ENCODE assay signal across 7 mouse cellular contexts in genomic region chr13:112861825-112862306, GRCm38 (mm10).
A peak's percentile ranks its signal among the peaks of the same experiment; 100 is the strongest.
DNase-seq lines count a peak whose midpoint lies in the region; TF ChIP-seq lines count a peak whose summit lies in the region.

No protein-coding gene starts in this region.

- TF ChIP-seq POLR2A in CH12.LX (IDR thresholded peaks at IDR 0.05; ENCODE audit: low read depth, low read length): no peak

- H3K4me2 ChIP-seq in CH12.LX (ENCODE audit: insufficient read depth, low read depth, poor library complexity, severe bottlenecking): no peak overlapping the region

- H3K27me3 ChIP-seq in CH12.LX (replicated peaks): no peaks in the 10 kb centered on the region

- no peak for TF ChIP-seq EP300 in CH12.LX (IDR thresholded peaks at IDR 0.05; ENCODE audit: low read length)

- H3K79me2 ChIP-seq in CH12.LX (replicated peaks; ENCODE audit: control insufficient read depth, extremely low read depth, insufficient read depth, poor library complexity, severe bottlenecking): no peaks in the 10 kb centered on the region

- no peak for TF ChIP-seq CTCF in CH12.LX (conservative IDR thresholded peaks at IDR 0.05 in 1 of 2, IDR thresholded peaks at IDR 0.05 in 1 of 2; ENCODE audit: low read depth in 2 of 2, low read length in 2 of 2)

- TF ChIP-seq RAD21 in CH12.LX (IDR thresholded peaks at IDR 0.05; ENCODE audit: low read depth, low read length): no peak

- H3K36me3 ChIP-seq in CH12.LX (replicated peaks in 1 of 2; ENCODE audit: control insufficient read depth in 1 of 2, insufficient read depth in 1 of 2, low read length in 1 of 2): peaks cover 48 to 93% of the 10 kb centered on the region in 2 experiments

- in situ Hi-C loops in CH12.LX (cut with MboI; ENCODE audit: low pct_ligation_motif_present, low pct_unique_long_range_greater_than_20kb, low sequenced_read_pairs): no loop called here

- H3K9ac ChIP-seq in CH12.LX (ENCODE audit: insufficient read depth, low read depth): no peak overlapping the region

- DNase-seq in CH12.LX (ENCODE audit: extremely low read depth) (no peak), MN1 (ENCODE audit: low spot score) (peak; percentile 41)
- peak; percentile 40 for DNase-seq in heart, adult 8-10 months (ENCODE audit: low spot score)
- DNase-seq in kidney, postnatal 4 days: peak; percentile 72 to 82
- no peak for DNase-seq in right cerebral cortex, adult 18-20 months
- no peak for DNase-seq in frontal cortex, postnatal 25 days (ENCODE audit: low spot score in 2 of 2)
- no peak for DNase-seq in cerebellum, adult 11-12 months

- no peak overlapping the region for H3K4me3 ChIP-seq in CH12.LX (replicated peaks in 1 of 3; ENCODE audit: low read depth in 2 of 3, low read length in 2 of 3, poor library complexity in 1 of 3)

- H3K27ac ChIP-seq in CH12.LX (ENCODE audit: insufficient read depth, low read depth): no peak overlapping the region

- dilution Hi-C loops in CH12.LX (cut with MboI; ENCODE audit: extremely low pct_ligation_motif_present, extremely low pct_unique_long_range_greater_than_20kb, low sequenced_read_pairs): no loop called here

- H3K4me1 ChIP-seq in CH12.LX (ENCODE audit: control insufficient read depth in 1 of 2, insufficient read depth in 2 of 2): peaks cover 2 to 24% of the 10 kb centered on the region in 2 experiments; a peak in 3 of 4 replicates

- peaks cover 5% of the 10 kb centered on the region for H3K9me3 ChIP-seq in CH12.LX (replicated peaks; ENCODE audit: low read length)

TF ChIP-seq in CH12.LX, 34 proteins besides CTCF, POLR2A, EP300 and RAD21:
- peak; percentile 47 for TF ChIP-seq ZNF384 (IDR thresholded peaks at IDR 0.05; ENCODE audit: low read depth, low read length)
- TF ChIP-seq KAT2A (IDR thresholded peaks at IDR 0.05; ENCODE audit: insufficient replicate concordance, low read length): no peak

Comparison
In these comparisons a context has a peak if more than half of its experiments do, and no peak if none do; other contexts are left out.
1. DNase-seq: peak in MN1 (single experiment), heart, adult 8-10 months (single experiment) and kidney, postnatal 4 days (2 of 2); none in CH12.LX (single experiment), right cerebral cortex, adult 18-20 months (single experiment), frontal cortex, postnatal 25 days (0 of 2) and cerebellum, adult 11-12 months (single experiment).